Mouse (Mus musculus): Measurements from ENCODE around the gene Tmem33.

DNA sequence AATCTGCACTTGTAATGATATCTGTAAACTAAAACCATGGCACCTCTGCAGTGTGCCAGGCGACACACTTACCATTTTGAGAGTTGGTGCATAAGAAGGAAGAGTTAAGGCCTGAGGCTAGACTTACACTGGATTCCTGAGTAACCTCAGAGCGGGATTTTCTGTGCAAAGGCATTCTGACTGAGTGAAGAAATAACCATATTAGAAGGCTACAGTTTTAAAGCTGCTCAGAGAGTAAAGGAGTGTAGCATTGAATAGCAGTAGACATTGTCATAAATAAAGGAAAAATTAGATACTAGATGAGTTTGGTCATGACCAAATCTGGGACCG is 52.1 kb downstream of the Tmem33 start:
- TF ChIP-seq HCFC1 (IDR thresholded peaks at IDR 0.05; ENCODE audit: borderline replicate concordance, insufficient read depth, low read length) (no peak), ZC3H11A (IDR thresholded peaks at IDR 0.05; ENCODE audit: borderline replicate concordance, low read depth, low read length) (no peak)
